Mouse (Mus musculus): ENCODE measurements at regions not wholly inside any gene's neighbourhood (a gene's known extent, or its start where the extent isn't known, plus 50 kb on each side); places are given as distances from the start of the nearest gene placed in this dataset.

- TF ChIP-seq POLR2A (IDR thresholded peaks at IDR 0.05; ENCODE audit: borderline replicate concordance, insufficient read depth, low read length) = no peak
- TF ChIP-seq CTCF (IDR thresholded peaks at IDR 0.05; ENCODE audit: borderline replicate concordance, insufficient read depth, low read depth, low read length) = no peak
These were observed 388.5 kb upstream of the Cdh11 start for GRCm38 (mm10) chr8:103173803-103174429.
